Mouse (Mus musculus) megakaryocyte, embryonic 14.5 days (primary cell): ENCODE data around the gene Arhgef10l.

Experiments used
- FLI1 ChIP-seq: IDR thresholded peaks from 2 replicates; pipeline ENCODE4 v1.6.1; 2012; ENCODE audit warnings: low read length, inconsistent platforms, mixed read lengths
- GATA1 ChIP-seq: IDR thresholded peaks from 3 replicates; pipeline ENCODE4 v1.6.1; 2012; ENCODE audit warnings: mixed read lengths, low read length, inconsistent platforms, borderline replicate concordance

DNA sequence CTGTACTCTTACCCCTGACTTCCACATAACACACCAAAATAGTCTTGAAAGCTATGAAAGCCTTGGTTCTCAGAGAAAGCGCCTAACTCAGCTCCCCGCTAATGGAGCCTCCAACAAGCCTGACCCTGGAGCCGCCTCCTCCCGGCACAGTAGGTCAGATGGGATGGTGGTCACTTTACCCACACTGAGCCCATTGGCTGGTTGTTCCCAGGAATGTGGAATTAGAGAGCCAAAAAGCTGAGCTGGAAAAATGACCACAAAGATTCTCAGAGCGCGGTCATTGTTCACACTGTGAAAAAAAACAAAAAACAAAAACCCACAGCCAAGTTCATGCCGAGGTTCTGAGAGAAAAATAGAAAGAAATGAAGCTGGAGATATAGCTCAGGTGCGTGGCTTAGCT lies 9.3 kb downstream of the Arhgef10l start:
- TF ChIP-seq FLI1: no peak
- TF ChIP-seq GATA1: no peak
